Mouse (Mus musculus): ENCODE measurements around the gene Ntrk2. TPM values are rescaled to one million over a fixed set of nuclear protein-coding genes. Genes with fewer than 3 reads are reported as not detected.

Gene Ntrk2
- polyA plus RNA-seq, 1 experiment from 2014 or later = 3.1 TPM

GRCm38 (mm10) chr13:59117233-59117632, 310.9 kb downstream of the Ntrk2 start:
- WGBS = 83% methylated on average over 5 of the region's 5 CpGs
- H3K9ac ChIP-seq = no peak overlapping the region
- H3K27ac ChIP-seq (ENCODE audit: poor library complexity, severe bottlenecking) = no peak overlapping the region
- H3K27me3 ChIP-seq (replicated peaks) = no peaks in the 10 kb centered on the region
- H3K4me2 ChIP-seq = no peak overlapping the region
- H3K4me3 ChIP-seq = no peak overlapping the region
- H3K4me1 ChIP-seq (replicated peaks) = peaks cover 8% of the 10 kb centered on the region
- H3K9me3 ChIP-seq (replicated peaks) = peaks cover 20% of the 10 kb centered on the region
- no peak for ATAC-seq (ENCODE audit: insufficient number of reproducible peaks, low FRiP score)
- H3K36me3 ChIP-seq = no peaks in the 10 kb centered on the region

DNA sequence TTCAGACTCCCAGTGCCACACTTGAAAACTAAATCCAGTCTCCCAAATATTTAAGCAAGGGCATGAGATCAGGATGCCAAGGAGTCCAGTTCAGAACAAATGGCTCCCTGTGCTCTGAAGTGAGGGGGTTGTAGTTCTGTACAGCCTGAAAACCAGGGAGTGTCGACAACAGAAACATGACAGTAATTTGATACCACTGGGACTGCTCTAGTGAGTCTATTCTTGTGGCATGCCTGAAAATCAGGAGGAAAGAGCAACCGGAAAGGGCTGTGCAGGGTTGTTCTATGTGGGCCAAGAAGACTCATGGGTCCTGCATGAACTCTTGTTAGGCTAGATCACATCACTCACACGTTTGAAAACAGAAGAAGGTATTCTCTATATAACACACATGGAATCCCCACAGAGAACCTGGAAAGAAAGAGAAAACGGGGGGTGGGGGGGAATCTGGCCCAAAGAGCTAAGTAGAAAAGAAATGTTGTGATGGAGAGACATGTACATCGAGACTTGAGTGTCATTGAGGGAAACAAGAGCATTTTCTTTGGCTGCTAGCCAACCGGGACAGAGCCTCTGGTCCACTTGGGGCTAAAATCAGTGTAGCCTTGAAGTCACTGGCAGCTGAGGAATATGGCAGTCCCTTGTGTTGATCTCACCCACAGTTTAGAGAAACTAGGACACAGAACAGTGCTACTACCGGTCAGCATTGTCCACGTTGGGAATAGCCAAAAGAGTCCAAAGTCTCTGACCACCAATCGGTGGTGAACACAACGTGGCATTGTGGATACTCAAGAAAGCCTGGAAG, 313.4 kb downstream of the Ntrk2 start:
- no peak for ATAC-seq (ENCODE audit: insufficient number of reproducible peaks, low FRiP score)
- H3K4me3 ChIP-seq = no peak overlapping the region
- H3K4me2 ChIP-seq = no peak overlapping the region
- no peak overlapping the region for H3K27ac ChIP-seq (ENCODE audit: poor library complexity, severe bottlenecking)
- H3K9me3 ChIP-seq (replicated peaks) = peaks cover 13% of the 10 kb centered on the region
- no peaks in the 10 kb centered on the region for H3K27me3 ChIP-seq (replicated peaks)
- peaks cover 8% of the 10 kb centered on the region for H3K4me1 ChIP-seq (replicated peaks)
- no peaks in the 10 kb centered on the region for H3K36me3 ChIP-seq
- WGBS = 58% methylated on average over 10 of the region's 10 CpGs
- H3K9ac ChIP-seq = no peak overlapping the region

GRCm38 (mm10) chr13:59143141-59143744, 336.9 kb downstream of the Ntrk2 start:
- Histone ChIP-seq H3K4me1 (replicated peaks) (no peaks in the 10 kb centered on the region), H3K9me3 (replicated peaks) (no peaks in the 10 kb centered on the region), H3K27me3 (replicated peaks) (no peaks in the 10 kb centered on the region), H3K27ac (ENCODE audit: poor library complexity, severe bottlenecking) (no peak overlapping the region), H3K4me3 (no peak overlapping the region), H3K9ac (no peak overlapping the region), H3K4me2 (no peak overlapping the region), H3K36me3 (no peaks in the 10 kb centered on the region)
- no peak for ATAC-seq (ENCODE audit: insufficient number of reproducible peaks, low FRiP score)
- WGBS = 72% methylated on average over 7 of the region's 7 CpGs

- no peak for ATAC-seq (ENCODE audit: insufficient number of reproducible peaks, low FRiP score)
- WGBS = 74% methylated on average over 11 of the region's 11 CpGs
- Histone ChIP-seq H3K27me3 (replicated peaks) (no peaks in the 10 kb centered on the region), H3K36me3 (no peaks in the 10 kb centered on the region), H3K4me3 (no peak overlapping the region), H3K9ac (no peak overlapping the region), H3K4me2 (no peak overlapping the region), H3K4me1 (replicated peaks) (no peaks in the 10 kb centered on the region), H3K9me3 (replicated peaks) (no peaks in the 10 kb centered on the region), H3K27ac (ENCODE audit: poor library complexity, severe bottlenecking) (no peak overlapping the region)
These were observed 338.0 kb downstream of the Ntrk2 start for GRCm38 (mm10) chr13:59144321-59144856.

DNA sequence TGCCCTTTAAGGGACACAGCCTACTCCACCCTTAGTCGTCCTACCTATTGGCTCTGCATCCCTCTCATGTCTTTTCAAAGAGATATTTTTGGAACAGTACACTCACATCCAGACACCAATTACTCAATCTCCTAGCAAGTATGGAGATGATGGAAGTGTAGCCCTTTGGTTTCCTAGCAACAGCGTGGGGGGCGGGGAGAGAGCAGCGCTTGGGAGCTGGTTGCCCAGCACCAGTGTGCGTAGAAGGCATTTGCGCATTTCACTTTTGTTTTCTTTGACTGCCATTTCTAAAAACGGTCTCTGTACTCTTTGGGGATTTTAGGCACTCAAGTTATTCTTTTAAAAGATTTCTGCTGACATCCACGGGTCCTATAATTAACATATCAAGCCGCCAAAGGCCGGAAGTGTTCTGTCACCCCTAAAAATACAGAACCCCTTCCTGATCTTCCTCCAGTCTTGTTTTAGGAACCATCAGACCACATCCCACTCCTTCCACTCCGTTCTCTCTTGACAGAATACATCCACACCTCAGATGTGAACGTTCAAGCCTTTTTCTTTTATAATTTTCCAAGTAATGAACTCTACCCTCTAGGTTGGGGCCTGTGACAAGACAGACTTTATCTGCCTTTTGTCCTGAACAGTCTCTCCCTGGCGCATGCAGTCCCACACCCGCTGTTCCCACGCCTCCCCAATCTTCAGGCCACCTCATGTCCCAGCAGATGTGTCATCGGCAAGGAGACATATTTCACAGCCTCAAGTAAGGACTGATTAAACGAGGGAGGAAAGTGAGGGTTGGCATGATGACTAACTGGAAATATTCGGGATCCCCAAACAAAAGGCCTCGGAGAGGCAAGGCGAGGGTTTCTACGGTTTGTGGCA, 339.5 kb downstream of the Ntrk2 start:
- Histone ChIP-seq H3K9me3 (replicated peaks) (no peaks in the 10 kb centered on the region), H3K27ac (ENCODE audit: poor library complexity, severe bottlenecking) (no peak overlapping the region), H3K4me1 (replicated peaks) (no peaks in the 10 kb centered on the region), H3K36me3 (no peaks in the 10 kb centered on the region), H3K4me2 (peak overlapping the region; percentile 13; the same call in 1 of the 2 replicates), H3K27me3 (replicated peaks) (no peaks in the 10 kb centered on the region), H3K4me3 (no peak overlapping the region), H3K9ac (no peak overlapping the region)
- no peak for ATAC-seq (ENCODE audit: insufficient number of reproducible peaks, low FRiP score)
- 57% methylated on average over 21 of the region's 21 CpGs for WGBS

- Histone ChIP-seq H3K9me3 (replicated peaks) (no peaks in the 10 kb centered on the region), H3K4me2 (no peak overlapping the region), H3K4me3 (no peak overlapping the region), H3K27ac (ENCODE audit: poor library complexity, severe bottlenecking) (no peak overlapping the region), H3K27me3 (replicated peaks) (no peaks in the 10 kb centered on the region), H3K9ac (no peak overlapping the region), H3K4me1 (replicated peaks) (no peaks in the 10 kb centered on the region), H3K36me3 (no peaks in the 10 kb centered on the region)
- 80% methylated on average over 7 of the region's 7 CpGs for WGBS
- no peak for ATAC-seq (ENCODE audit: insufficient number of reproducible peaks, low FRiP score)
These were observed 340.2 kb downstream of the Ntrk2 start for GRCm38 (mm10) chr13:59146616-59147015.

DNA sequence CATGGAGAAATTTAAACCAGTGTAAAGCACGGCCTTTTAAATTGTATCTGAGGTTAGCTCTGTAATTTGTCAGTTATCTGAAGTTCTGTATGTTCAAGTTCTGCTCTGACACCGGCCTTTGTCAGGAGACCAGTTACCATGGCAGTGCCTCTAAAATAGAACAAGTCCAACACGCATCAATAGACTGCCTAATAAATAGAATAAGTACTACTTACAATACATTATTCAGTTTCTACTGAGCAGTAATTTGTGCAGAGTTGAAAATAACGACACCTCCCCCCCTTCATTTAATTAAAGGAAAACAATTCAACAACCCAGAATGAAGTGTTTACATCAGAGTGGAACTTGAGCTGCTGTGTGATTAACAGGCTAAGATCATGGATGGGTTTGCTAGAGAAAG, 341.6 kb downstream of the Ntrk2 start:
- H3K4me1 ChIP-seq (replicated peaks) = no peaks in the 10 kb centered on the region
- no peak for ATAC-seq (ENCODE audit: insufficient number of reproducible peaks, low FRiP score)
- H3K9me3 ChIP-seq (replicated peaks) = no peaks in the 10 kb centered on the region
- H3K36me3 ChIP-seq = no peaks in the 10 kb centered on the region
- no peak overlapping the region for H3K27ac ChIP-seq (ENCODE audit: poor library complexity, severe bottlenecking)
- H3K4me2 ChIP-seq = no peak overlapping the region
- WGBS = 73% methylated on average over 4 of the region's 4 CpGs
- H3K27me3 ChIP-seq (replicated peaks) = no peaks in the 10 kb centered on the region
- H3K4me3 ChIP-seq = no peak overlapping the region
- no peak overlapping the region for H3K9ac ChIP-seq

DNA sequence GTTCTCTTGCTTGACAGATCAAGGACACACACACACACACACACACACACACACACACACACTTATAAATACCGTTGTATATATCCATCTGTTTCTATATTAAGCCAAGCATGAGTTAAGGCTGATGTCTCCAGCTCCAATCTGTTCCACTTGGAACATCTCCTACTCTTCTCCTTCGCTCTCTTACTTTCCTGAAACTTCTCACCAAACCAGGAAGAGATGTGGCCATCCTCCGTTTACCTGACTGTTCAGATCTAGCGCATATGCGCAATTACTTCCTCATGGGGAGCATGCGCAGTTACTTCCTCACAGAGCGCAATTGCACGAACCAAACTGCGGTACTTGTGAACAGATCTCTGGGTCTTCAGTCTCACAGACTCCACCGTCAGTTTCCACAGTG, 342.4 kb downstream of the Ntrk2 start:
- no peaks in the 10 kb centered on the region for H3K9me3 ChIP-seq (replicated peaks)
- no peak overlapping the region for H3K4me3 ChIP-seq
- WGBS = 81% methylated on average over 10 of the region's 10 CpGs
- no peak overlapping the region for H3K27ac ChIP-seq (ENCODE audit: poor library complexity, severe bottlenecking)
- no peak for ATAC-seq (ENCODE audit: insufficient number of reproducible peaks, low FRiP score)
- H3K4me2 ChIP-seq = no peak overlapping the region
- H3K36me3 ChIP-seq = no peaks in the 10 kb centered on the region
- no peaks in the 10 kb centered on the region for H3K27me3 ChIP-seq (replicated peaks)
- H3K4me1 ChIP-seq (replicated peaks) = no peaks in the 10 kb centered on the region
- no peak overlapping the region for H3K9ac ChIP-seq

- no peak for ATAC-seq (ENCODE audit: insufficient number of reproducible peaks, low FRiP score)
- H3K9me3 ChIP-seq (replicated peaks) = no peaks in the 10 kb centered on the region
- H3K9ac ChIP-seq = no peak overlapping the region
- no peak overlapping the region for H3K4me3 ChIP-seq
- no peak overlapping the region for H3K4me2 ChIP-seq
- H3K27me3 ChIP-seq (replicated peaks) = no peaks in the 10 kb centered on the region
- H3K4me1 ChIP-seq (replicated peaks) = no peaks in the 10 kb centered on the region
- H3K27ac ChIP-seq (ENCODE audit: poor library complexity, severe bottlenecking) = no peak overlapping the region
- H3K36me3 ChIP-seq = no peaks in the 10 kb centered on the region
- 69% methylated on average over 8 of the region's 8 CpGs for WGBS
These were observed 357.6 kb downstream of the Ntrk2 start for GRCm38 (mm10) chr13:59164015-59164414.

- WGBS = 65% methylated on average over 8 of the region's 8 CpGs
- H3K9me3 ChIP-seq (replicated peaks) = no peaks in the 10 kb centered on the region
- no peaks in the 10 kb centered on the region for H3K4me1 ChIP-seq (replicated peaks)
- no peak overlapping the region for H3K4me2 ChIP-seq
- no peak for ATAC-seq (ENCODE audit: insufficient number of reproducible peaks, low FRiP score)
- no peak overlapping the region for H3K27ac ChIP-seq (ENCODE audit: poor library complexity, severe bottlenecking)
- H3K4me3 ChIP-seq = no peak overlapping the region
- H3K9ac ChIP-seq = no peak overlapping the region
- no peaks in the 10 kb centered on the region for H3K27me3 ChIP-seq (replicated peaks)
- H3K36me3 ChIP-seq = no peaks in the 10 kb centered on the region
These were observed 367.5 kb downstream of the Ntrk2 start for GRCm38 (mm10) chr13:59173840-59174239.

- Histone ChIP-seq H3K9me3 (replicated peaks) (no peaks in the 10 kb centered on the region), H3K27ac (ENCODE audit: poor library complexity, severe bottlenecking) (no peak overlapping the region), H3K9ac (no peak overlapping the region), H3K36me3 (no peaks in the 10 kb centered on the region), H3K4me3 (no peak overlapping the region), H3K4me1 (replicated peaks) (no peaks in the 10 kb centered on the region), H3K27me3 (replicated peaks) (no peaks in the 10 kb centered on the region), H3K4me2 (no peak overlapping the region)
- no peak for ATAC-seq (ENCODE audit: insufficient number of reproducible peaks, low FRiP score)
- 67% methylated on average over 3 of the region's 3 CpGs for WGBS
These were observed 369.7 kb downstream of the Ntrk2 start for GRCm38 (mm10) chr13:59176021-59176420.

Data from heart, embryonic 12.5 days (tissue).